Mouse (Mus musculus) kidney, embryonic 14.5 days (tissue): ENCODE data around the gene Fam172a. TPM values are rescaled to one million over a fixed set of nuclear protein-coding genes. Genes with fewer than 3 reads are reported as not detected.

Experiments
- ATAC-seq: fragments of 200-750 bp; cut with Nextera tagmentation; 2 replicates; pipeline ENCODE4 v1.8.0; 2017; ENCODE audit warnings: moderate number of reproducible peaks, mild to moderate bottlenecking, moderate TSS enrichment, moderate library complexity; ENCODE audit not compliant: low FRiP score, low TSS enrichment
- H3K27ac ChIP-seq: fragments of 300-500 bp; sonication (generic); 2 replicates; pipeline ENCODE4 v1.5.1; 2014; ENCODE audit warnings: low read depth, mild to moderate bottlenecking, low read length, moderate library complexity, mixed read lengths
- H3K27me3 ChIP-seq: fragments of 300-500 bp; sonication (generic); 2 replicates; pipeline ENCODE4 v1.6.1; 2014; ENCODE audit warnings: mild to moderate bottlenecking, low read length; ENCODE audit not compliant: control insufficient read depth, insufficient read depth
- H3K36me3 ChIP-seq: fragments of 300-500 bp; sonication (generic); 2 replicates; pipeline ENCODE4 v1.6.1; 2014; ENCODE audit warnings: low read length, mixed read lengths; ENCODE audit not compliant: control insufficient read depth, insufficient read depth
- H3K4me1 ChIP-seq: fragments of 300-500 bp; sonication (generic); 2 replicates; pipeline ENCODE4 v1.6.1; 2014; ENCODE audit warnings: low read length, mixed read lengths; ENCODE audit not compliant: control insufficient read depth, insufficient read depth
- H3K4me2 ChIP-seq: fragments of 300-500 bp; sonication (generic); replicated peaks from 2 replicates; pipeline ENCODE4 v1.6.1; 2014; ENCODE audit warnings: low read depth, mild to moderate bottlenecking, low read length
- H3K4me3 ChIP-seq: fragments of 300-500 bp; sonication (generic); 2 replicates; pipeline ENCODE4 v1.5.1; 2014; ENCODE audit warnings: mild to moderate bottlenecking, low read length
- H3K9ac ChIP-seq: fragments of 300-500 bp; sonication (generic); 2 replicates; pipeline ENCODE4 v1.6.1; 2014; ENCODE audit warnings: low read depth, mild to moderate bottlenecking, low read length, moderate library complexity
- H3K9me3 ChIP-seq: fragments of 300-500 bp; sonication (generic); 2 replicates; pipeline ENCODE4 v1.6.1; 2016; ENCODE audit warnings: low read length; ENCODE audit not compliant: control insufficient read depth
- WGBS: fragments of 180-500 bp; shearing (Covaris S2); extraction: QIAGEN DNeasy Blood & Tissue Kit; methylation state at CpG from one replicate; pipeline ENCODE4 v1.1.7; 2014; 5-methylcytosine and 5-hydroxymethylcytosine counted together
- polyA plus RNA-seq: library from polyadenylated mRNA; unstranded; fragments of >200 nt; fragmentation: Nextera tagmentation; extraction: Ambion mirVana; gene quantifications from 2 replicates; pipeline ENCODE4 v1.2.1, GENCODE M21; 2014

The Fam172a gene
- polyA plus RNA-seq, 1 experiment from 2014 or later, result 28.8 TPM

DNA sequence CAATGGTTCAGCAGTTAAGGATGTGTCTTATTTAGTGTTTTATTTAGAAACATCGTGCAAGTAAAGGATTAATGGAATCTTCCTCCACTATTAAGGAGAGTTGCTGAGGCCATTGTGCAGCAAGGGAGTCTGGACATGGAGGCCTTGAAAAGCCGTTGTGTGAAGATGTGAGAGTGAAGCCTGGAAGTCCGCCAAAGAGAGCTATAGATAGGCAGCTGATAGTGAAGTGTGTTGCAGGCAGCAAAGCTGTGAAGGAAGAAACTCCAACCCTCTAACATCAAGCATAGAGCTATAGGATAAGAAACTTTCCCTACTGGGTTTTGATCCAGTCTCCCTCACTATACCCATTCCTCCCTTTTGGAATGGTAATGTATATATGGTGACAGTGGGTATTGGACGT lies 385.9 kb downstream of the Fam172a start:
- WGBS, result 94% methylated on average over 4 of the region's 4 CpGs
- Histone ChIP-seq H3K9me3 (no peaks in the 10 kb centered on the region), H3K4me3 (no peak overlapping the region), H3K9ac (no peak overlapping the region), H3K27ac (no peak overlapping the region), H3K36me3 (no peaks in the 10 kb centered on the region), H3K4me1 (no peaks in the 10 kb centered on the region), H3K4me2 (no peak overlapping the region), H3K27me3 (no peaks in the 10 kb centered on the region)
- no peak for ATAC-seq

GRCm38 (mm10) chr13:78090701-78091100 lies 388.9 kb downstream of the Fam172a start:
- Histone ChIP-seq H3K27ac (no peak overlapping the region), H3K27me3 (no peaks in the 10 kb centered on the region), H3K4me1 (no peaks in the 10 kb centered on the region), H3K36me3 (no peaks in the 10 kb centered on the region), H3K9ac (no peak overlapping the region), H3K4me3 (no peak overlapping the region), H3K4me2 (no peak overlapping the region), H3K9me3 (no peaks in the 10 kb centered on the region)
- ATAC-seq, result no peak

DNA sequence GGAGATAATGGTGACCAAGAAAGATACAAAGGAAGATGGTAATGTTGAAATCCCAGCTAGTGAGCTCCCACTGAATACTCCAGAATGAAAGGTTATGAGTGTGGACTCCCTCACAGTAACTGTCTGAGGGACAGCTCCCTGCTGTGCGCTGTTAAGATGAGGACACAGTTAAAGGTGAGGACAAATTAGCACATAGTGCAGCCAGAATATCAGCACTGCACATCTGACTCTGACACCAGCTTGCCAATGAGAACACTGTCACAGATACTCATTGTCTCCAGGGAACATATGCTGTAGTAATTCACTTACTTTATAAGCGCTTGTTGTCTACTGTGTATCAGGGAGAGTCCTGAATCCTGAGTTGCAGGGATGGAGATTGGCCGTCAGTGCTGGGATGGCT lies 390.1 kb downstream of the Fam172a start:
- ATAC-seq, result no peak
- no peaks in the 10 kb centered on the region for H3K4me1 ChIP-seq

GRCm38 (mm10) chr13:78094352-78094751 lies 392.5 kb downstream of the Fam172a start:
- H3K9ac ChIP-seq, result no peak overlapping the region
- no peak overlapping the region for H3K27ac ChIP-seq
- no peaks in the 10 kb centered on the region for H3K27me3 ChIP-seq
- no peak for ATAC-seq
- no peak overlapping the region for H3K4me3 ChIP-seq
- H3K36me3 ChIP-seq, result no peaks in the 10 kb centered on the region
- H3K9me3 ChIP-seq, result no peaks in the 10 kb centered on the region
- WGBS, result 79% methylated on average over 2 of the region's 2 CpGs
- no peak overlapping the region for H3K4me2 ChIP-seq
- H3K4me1 ChIP-seq, result no peaks in the 10 kb centered on the region

More for the DNA sequence above, 390.1 kb downstream of the Fam172a start:
- H3K27ac ChIP-seq, result no peak overlapping the region
- H3K9ac ChIP-seq, result no peak overlapping the region
- no peaks in the 10 kb centered on the region for H3K27me3 ChIP-seq
- H3K4me3 ChIP-seq, result no peak overlapping the region
- WGBS, result 83% methylated on average over 3 of the region's 3 CpGs
- no peak overlapping the region for H3K4me2 ChIP-seq
- no peaks in the 10 kb centered on the region for H3K36me3 ChIP-seq
- no peaks in the 10 kb centered on the region for H3K9me3 ChIP-seq

DNA sequence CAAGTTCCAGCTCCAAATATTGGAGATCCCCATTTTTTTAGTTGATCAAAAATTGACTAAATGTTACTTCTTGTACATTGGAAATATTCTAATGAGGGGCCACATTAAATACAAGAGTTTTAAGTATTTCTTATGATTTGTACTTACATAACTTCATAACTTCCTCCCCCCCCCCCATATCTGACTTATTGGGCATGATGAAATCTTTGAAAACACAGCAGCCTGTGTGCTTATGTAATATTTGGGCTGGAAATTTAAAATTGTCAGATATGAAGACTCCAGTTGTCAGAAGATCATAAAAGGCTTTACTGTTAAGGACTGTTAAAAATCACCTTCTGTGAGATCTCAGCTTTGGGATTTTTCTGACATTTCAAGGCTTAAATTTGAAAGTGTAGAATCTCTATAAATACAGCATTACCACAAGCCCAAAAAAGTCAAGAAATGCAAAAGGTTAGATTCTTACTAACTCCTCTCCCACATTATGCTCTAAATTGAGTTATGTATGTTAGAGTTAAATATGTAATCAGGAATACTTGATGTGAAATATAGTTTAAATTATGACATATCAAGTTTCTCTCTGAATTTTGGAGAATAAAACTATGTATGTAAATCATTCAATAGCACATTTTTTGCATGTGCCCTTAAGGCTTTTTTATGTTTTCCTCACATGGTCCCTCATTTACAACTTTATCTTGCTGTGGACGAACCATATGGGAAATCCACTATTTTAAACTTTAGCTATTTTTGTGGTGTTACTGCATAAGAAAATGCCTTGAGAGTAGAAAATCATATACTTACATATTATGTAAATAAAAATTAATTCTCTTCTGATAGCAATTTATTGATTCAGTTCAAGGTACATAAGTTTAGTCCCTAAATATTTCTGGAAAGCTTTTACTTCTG lies 393.5 kb downstream of the Fam172a start:
- H3K27ac ChIP-seq, result no peak overlapping the region
- H3K36me3 ChIP-seq, result no peaks in the 10 kb centered on the region
- no peak overlapping the region for H3K4me2 ChIP-seq
- ATAC-seq, result no peak
- H3K4me3 ChIP-seq, result no peak overlapping the region
- H3K27me3 ChIP-seq, result no peaks in the 10 kb centered on the region
- H3K4me1 ChIP-seq, result no peaks in the 10 kb centered on the region; the same call in 1 of the 2 replicates
- 83% methylated on average over 1 of the region's 1 CpGs for WGBS
- H3K9me3 ChIP-seq, result no peaks in the 10 kb centered on the region
- H3K9ac ChIP-seq, result no peak overlapping the region

DNA sequence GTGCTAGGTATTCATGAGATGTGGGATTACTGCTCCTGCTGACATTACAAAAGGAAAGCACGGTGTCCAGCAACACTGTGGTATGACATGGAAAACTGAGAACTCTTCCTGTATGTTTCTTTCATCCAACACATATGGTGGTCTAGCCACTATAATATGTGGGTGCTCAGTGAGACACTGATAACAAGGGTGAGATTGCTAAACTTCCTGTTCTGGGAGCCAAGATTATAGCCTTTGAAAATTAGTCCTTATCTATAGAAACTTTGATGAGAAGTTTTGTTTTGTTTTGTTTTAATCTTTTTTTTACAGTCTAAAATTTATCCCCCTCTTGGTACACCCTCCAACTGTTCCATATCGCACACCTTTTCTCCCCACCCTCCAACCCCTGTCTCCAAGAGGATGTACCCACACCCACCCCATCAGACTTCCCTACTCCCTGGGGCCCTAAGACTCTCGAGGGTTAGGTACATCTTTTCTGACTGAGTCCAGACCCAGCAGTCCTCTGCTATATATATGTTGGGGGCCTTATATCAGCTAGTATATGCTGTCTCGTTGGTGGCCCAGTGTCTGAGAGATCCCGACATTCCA lies 397.1 kb downstream of the Fam172a start:
- no peak overlapping the region for H3K4me2 ChIP-seq
- no peaks in the 10 kb centered on the region for H3K36me3 ChIP-seq
- no peak overlapping the region for H3K9ac ChIP-seq
- WGBS, result 79% methylated on average over 5 of the region's 5 CpGs
- no peaks in the 10 kb centered on the region for H3K9me3 ChIP-seq
- no peaks in the 10 kb centered on the region for H3K27me3 ChIP-seq
- no peak overlapping the region for H3K4me3 ChIP-seq
- ATAC-seq, result no peak
- H3K27ac ChIP-seq, result no peak overlapping the region
- no peaks in the 10 kb centered on the region; the same call in 1 of the 2 replicates for H3K4me1 ChIP-seq

GRCm38 (mm10) chr13:78099746-78100530 lies 398.1 kb downstream of the Fam172a start:
- H3K9me3 ChIP-seq, result no peaks in the 10 kb centered on the region
- no peak overlapping the region for H3K4me2 ChIP-seq
- WGBS, result 57% methylated on average over 3 of the region's 3 CpGs

GRCm38 (mm10) chr13:78100664-78101063 lies 398.8 kb downstream of the Fam172a start:
- Histone ChIP-seq H3K4me2 (no peak overlapping the region), H3K27me3 (no peaks in the 10 kb centered on the region), H3K9me3 (no peaks in the 10 kb centered on the region), H3K36me3 (no peaks in the 10 kb centered on the region), H3K4me1 (no peaks in the 10 kb centered on the region; the same call in 1 of the 2 replicates), H3K4me3 (no peak overlapping the region), H3K9ac (no peak overlapping the region), H3K27ac (no peak overlapping the region)
- no peak for ATAC-seq
- 91% methylated on average over 3 of the region's 3 CpGs for WGBS

More at GRCm38 (mm10) chr13:78099746-78100530, 398.1 kb downstream of the Fam172a start:
- no peak overlapping the region for H3K9ac ChIP-seq
- no peaks in the 10 kb centered on the region for H3K36me3 ChIP-seq
- H3K27me3 ChIP-seq, result no peaks in the 10 kb centered on the region
- H3K4me3 ChIP-seq, result no peak overlapping the region
- H3K27ac ChIP-seq, result no peak overlapping the region
- H3K4me1 ChIP-seq, result no peaks in the 10 kb centered on the region; the same call in 1 of the 2 replicates
- no peak for ATAC-seq
